Mouse (Mus musculus) forebrain, postnatal 0 days (tissue): ENCODE results near the gene Gpalpp1. TPM values are rescaled to one million over a fixed set of nuclear protein-coding genes. Genes with fewer than 3 reads are reported as not detected.

Experiments used
- ATAC-seq: fragments of 200-750 bp; cut with Nextera tagmentation; 2 replicates; pipeline ENCODE4 v1.8.0; 2017; ENCODE audit warnings: mild to moderate bottlenecking, moderate library complexity
- DNase-seq: peaks from one replicate; pipeline ENCODE4 v3.0.0-alpha.2; 2015
- H3K27ac ChIP-seq: fragments of 300-500 bp; sonication (generic); 2 replicates; pipeline ENCODE4 v1.5.1; 2014; ENCODE audit warnings: low read depth, mild to moderate bottlenecking, antibody characterized with exemption, low read length, moderate library complexity, mixed read lengths
- H3K27me3 ChIP-seq: fragments of 300-500 bp; sonication (generic); 2 replicates; pipeline ENCODE4 v1.6.1; 2014; ENCODE audit warnings: mild to moderate bottlenecking, low read length, mixed read lengths; ENCODE audit not compliant: insufficient read depth
- H3K36me3 ChIP-seq: fragments of 300-500 bp; sonication (generic); 2 replicates; pipeline ENCODE4 v1.6.1; 2014; ENCODE audit warnings: mild to moderate bottlenecking, moderate library complexity; ENCODE audit not compliant: insufficient read depth
- H3K4me1 ChIP-seq: fragments of 300-500 bp; sonication (generic); 2 replicates; pipeline ENCODE4 v1.6.1; 2014; ENCODE audit warnings: antibody characterized with exemption; ENCODE audit not compliant: insufficient read depth
- H3K4me2 ChIP-seq: fragments of 300-500 bp; sonication (generic); 2 replicates; pipeline ENCODE4 v1.6.1; 2014; ENCODE audit warnings: low read depth, mild to moderate bottlenecking, moderate library complexity
- H3K4me3 ChIP-seq: fragments of 300-500 bp; sonication (generic); 2 replicates; pipeline ENCODE4 v1.5.1; 2014; ENCODE audit warnings: low read depth, low read length, mixed read lengths
- H3K9ac ChIP-seq: fragments of 300-500 bp; sonication (generic); 2 replicates; pipeline ENCODE4 v1.6.1; 2014; ENCODE audit warnings: mild to moderate bottlenecking
- H3K9me3 ChIP-seq: fragments of 300-500 bp; sonication (generic); 2 replicates; pipeline ENCODE4 v1.6.1; 2016; ENCODE audit warnings: low read length
- CTCF ChIP-seq: sonication (generic); IDR thresholded peaks from 2 replicates; pipeline ENCODE4 v1.5.1; 2016; ENCODE audit warnings: antibody characterized with exemption, control low read depth, low read depth
- WGBS: fragments of 180-500 bp; shearing (Covaris S2); extraction: QIAGEN DNeasy Blood & Tissue Kit; methylation state at CpG from one replicate; pipeline ENCODE4 v1.1.7; 2014; 5-methylcytosine and 5-hydroxymethylcytosine counted together
- polyA plus RNA-seq: library from polyadenylated mRNA; unstranded; fragments of >200 nt; fragmentation: Nextera tagmentation; extraction: Ambion mirVana; gene quantifications from 2 replicates; pipeline ENCODE4 v1.2.1, GENCODE M21; 2015
- total RNA-seq: library from RNA; depleted of rRNA; stranded (reverse); fragments of >200 nt; gene quantifications from 2 replicates; pipeline ENCODE4 v1.2.3, GENCODE M21; 2014; rRNA removed

Gene Gpalpp1
- total and polyA plus RNA-seq, 2 experiments from 2014 or later, result 9.3 to 25.0 TPM

GRCm38 (mm10) chr14:76067237-76067636 is 43.3 kb downstream of the Gpalpp1 start:
- Histone ChIP-seq H3K27ac (no peak overlapping the region), H3K27me3 (no peaks in the 10 kb centered on the region), H3K4me3 (no peak overlapping the region), H3K36me3 (no peaks in the 10 kb centered on the region), H3K9me3 (no peaks in the 10 kb centered on the region), H3K4me2 (no peak overlapping the region), H3K9ac (no peak overlapping the region), H3K4me1 (no peaks in the 10 kb centered on the region)
- TF ChIP-seq CTCF, result no peak
- WGBS, result 70% methylated on average over 1 of the region's 1 CpGs
- ATAC-seq, result no peak
- no peak for DNase-seq

DNA sequence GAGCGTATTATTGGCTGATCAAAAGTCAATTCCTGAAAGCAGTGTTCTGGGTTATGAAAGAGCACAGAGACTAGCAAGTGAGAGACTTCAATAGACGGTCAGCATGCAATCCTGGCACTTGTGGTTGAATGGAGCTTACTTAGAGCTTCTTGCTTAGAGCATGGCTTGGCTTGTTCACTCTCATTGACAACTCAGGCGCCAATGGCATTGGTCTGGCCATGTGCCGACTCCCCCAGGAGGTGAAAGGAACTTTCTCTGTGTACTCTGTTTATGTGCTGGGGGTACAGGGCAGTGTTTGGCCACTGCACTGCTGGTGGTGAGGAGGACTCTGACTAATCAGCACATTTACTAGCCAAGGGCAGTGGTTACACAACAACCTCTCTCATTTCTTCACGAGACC is 51.1 kb downstream of the Gpalpp1 start:
- H3K4me2 ChIP-seq, result no peak overlapping the region
- no peaks in the 10 kb centered on the region for H3K9me3 ChIP-seq
- no peaks in the 10 kb centered on the region for H3K4me1 ChIP-seq
- no peak for DNase-seq
- no peaks in the 10 kb centered on the region for H3K36me3 ChIP-seq
- H3K27ac ChIP-seq, result no peak overlapping the region
- peak; percentile 51 for ATAC-seq
- H3K9ac ChIP-seq, result no peak overlapping the region
- no peak overlapping the region for H3K4me3 ChIP-seq
- no peaks in the 10 kb centered on the region for H3K27me3 ChIP-seq
- 68% methylated on average over 5 of the region's 5 CpGs for WGBS
- no peak for TF ChIP-seq CTCF

- peak; percentile 12; the same call in 1 of the 2 replicates for ATAC-seq
- H3K27ac ChIP-seq, result 0 out of 2 replicates have a peak overlapping the region, but pooled peaks have one; percentile 36
- no peak overlapping the region for H3K4me3 ChIP-seq
- TF ChIP-seq CTCF, result no peak
- 40% methylated on average over 11 of the region's 11 CpGs for whole genome bisulfite sequencing
- H3K4me1 ChIP-seq, result no peaks in the 10 kb centered on the region
- no peak overlapping the region for H3K4me2 ChIP-seq
- H3K36me3 ChIP-seq, result no peaks in the 10 kb centered on the region
- peak; percentile 55 for DNase-seq
- H3K9ac ChIP-seq, result no peak overlapping the region
- H3K9me3 ChIP-seq, result no peaks in the 10 kb centered on the region
- H3K27me3 ChIP-seq, result no peaks in the 10 kb centered on the region
Measured at GRCm38 (mm10) chr14:76053726-76054125, 56.8 kb downstream of the Gpalpp1 start.

DNA sequence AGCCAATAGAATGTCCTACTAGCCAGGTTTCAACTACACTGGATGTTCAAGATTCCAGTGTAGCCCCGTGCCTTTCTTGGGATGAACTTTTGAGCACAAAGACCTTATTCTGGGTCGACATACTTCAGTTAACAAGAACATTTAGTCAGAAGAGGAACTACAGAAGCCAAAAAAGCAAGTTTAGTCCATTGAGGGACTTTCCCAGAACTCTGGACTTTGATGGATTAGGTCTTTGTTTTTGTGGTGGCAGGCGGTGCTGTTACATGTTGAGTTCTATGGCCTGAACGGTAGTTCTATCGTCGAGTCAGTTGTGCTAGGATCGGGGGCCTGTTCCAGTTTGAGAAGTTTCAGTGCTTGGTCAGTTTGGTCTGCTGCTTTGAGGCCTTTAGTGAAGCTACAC is 58.6 kb downstream of the Gpalpp1 start:
- Histone ChIP-seq H3K27me3 (no peaks in the 10 kb centered on the region), H3K9ac (no peak overlapping the region), H3K4me3 (no peak overlapping the region), H3K27ac (no peak overlapping the region), H3K4me2 (no peak overlapping the region), H3K9me3 (no peaks in the 10 kb centered on the region), H3K4me1 (no peaks in the 10 kb centered on the region), H3K36me3 (no peaks in the 10 kb centered on the region)
- DNase-seq, result no peak
- 88% methylated on average over 7 of the region's 7 CpGs for WGBS
- no peak for ATAC-seq
- no peak for TF ChIP-seq CTCF

DNA sequence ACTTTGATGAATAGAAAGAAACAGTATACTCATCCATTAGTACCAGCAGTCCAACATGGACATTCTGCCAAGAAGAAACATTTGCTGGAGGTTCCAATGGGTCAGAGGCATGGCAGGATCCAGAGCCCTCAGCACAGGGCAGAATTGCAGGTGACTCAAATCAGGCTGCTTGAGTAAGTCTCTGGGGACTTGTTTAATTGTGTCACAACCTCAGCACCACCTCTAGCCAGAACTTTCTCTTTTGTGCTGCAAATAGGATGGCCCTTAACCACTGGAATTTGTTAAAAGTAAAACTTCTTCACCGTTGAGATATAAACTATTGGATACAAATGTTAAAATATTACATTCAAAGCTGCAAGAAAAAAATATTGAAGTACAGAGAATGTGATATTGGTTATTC is 64.8 kb downstream of the Gpalpp1 start:
- Histone ChIP-seq H3K4me2 (no peak overlapping the region), H3K4me3 (no peak overlapping the region), H3K9ac (no peak overlapping the region), H3K27ac (no peak overlapping the region), H3K4me1 (no peaks in the 10 kb centered on the region), H3K27me3 (no peaks in the 10 kb centered on the region), H3K36me3 (no peaks in the 10 kb centered on the region), H3K9me3 (no peaks in the 10 kb centered on the region)
- WGBS, result 58% methylated on average over 1 of the region's 1 CpGs
- no peak for TF ChIP-seq CTCF
- ATAC-seq, result no peak
- no peak for DNase-seq

DNA sequence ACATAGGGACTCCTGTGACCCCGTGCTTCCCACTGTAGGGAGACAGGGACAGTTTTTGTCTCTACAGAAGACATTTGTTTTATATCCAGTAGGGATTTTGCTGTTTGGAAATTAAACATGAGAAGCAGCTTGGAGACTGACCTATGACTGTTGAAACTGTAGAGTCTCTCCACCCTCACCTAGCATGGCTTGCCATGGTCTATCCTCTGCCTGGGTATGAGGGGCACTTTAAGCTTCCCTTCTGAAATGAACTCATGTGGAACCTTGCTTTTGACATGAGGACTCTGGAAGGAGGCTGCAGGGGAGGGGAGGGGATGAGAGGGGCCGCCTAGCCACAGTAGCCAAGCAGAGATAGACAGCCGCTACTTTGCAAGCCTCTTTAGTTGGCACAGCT is 66.4 kb downstream of the Gpalpp1 start:
- Histone ChIP-seq H3K9ac (no peak overlapping the region), H3K27ac (no peak overlapping the region), H3K9me3 (no peaks in the 10 kb centered on the region), H3K4me1 (no peaks in the 10 kb centered on the region), H3K36me3 (no peaks in the 10 kb centered on the region), H3K27me3 (no peaks in the 10 kb centered on the region), H3K4me3 (no peak overlapping the region), H3K4me2 (no peak overlapping the region)
- ATAC-seq (no peak), DNase-seq (no peak)
- TF ChIP-seq CTCF, result no peak
- 50% methylated on average over 3 of the region's 3 CpGs for WGBS

GRCm38 (mm10) chr14:76043251-76044163 is 67.1 kb downstream of the Gpalpp1 start:
- H3K27me3 ChIP-seq, result no peaks in the 10 kb centered on the region
- TF ChIP-seq CTCF, result no peak
- 84% methylated on average over 14 of the region's 14 CpGs for WGBS
- no peak overlapping the region for H3K9ac ChIP-seq
- H3K4me1 ChIP-seq, result no peaks in the 10 kb centered on the region
- ATAC-seq (no peak), DNase-seq (no peak)
- no peak overlapping the region for H3K27ac ChIP-seq
- no peaks in the 10 kb centered on the region for H3K9me3 ChIP-seq
- H3K36me3 ChIP-seq, result no peaks in the 10 kb centered on the region
- H3K4me2 ChIP-seq, result no peak overlapping the region
- H3K4me3 ChIP-seq, result no peak overlapping the region

Other genes with a start within 250 kb of the Gpalpp1 start
- gene Kctd4, start 155.8 kb downstream of the Gpalpp1 start, total RNA-seq, result 18.6 and 25.6 TPM in 2 replicates
- 13.1 and 14.2 TPM in 2 replicates for gene Kctd4, start 155.8 kb downstream of the Gpalpp1 start, polyA plus RNA-seq
- 41.5 and 43.8 TPM in 2 replicates for gene Gtf2f2, start 99.9 kb downstream of the Gpalpp1 start, total RNA-seq
- 47.6 and 54.9 TPM in 2 replicates for gene Gtf2f2, start 99.9 kb downstream of the Gpalpp1 start, polyA plus RNA-seq
- gene Nufip1, start 131 bp upstream of the Gpalpp1 start, total RNA-seq, result 11.8 and 13.8 TPM in 2 replicates
- 14.4 and 15.2 TPM in 2 replicates for gene Nufip1, start 131 bp upstream of the Gpalpp1 start, polyA plus RNA-seq